Mouse (Mus musculus): ENCODE results near the gene Usp44. TPM values are rescaled to one million over a fixed set of nuclear protein-coding genes. Genes with fewer than 3 reads are reported as not detected.

Usp44 gene
- polyA plus RNA-seq, 1 experiment = 0.17 TPM

DNA sequence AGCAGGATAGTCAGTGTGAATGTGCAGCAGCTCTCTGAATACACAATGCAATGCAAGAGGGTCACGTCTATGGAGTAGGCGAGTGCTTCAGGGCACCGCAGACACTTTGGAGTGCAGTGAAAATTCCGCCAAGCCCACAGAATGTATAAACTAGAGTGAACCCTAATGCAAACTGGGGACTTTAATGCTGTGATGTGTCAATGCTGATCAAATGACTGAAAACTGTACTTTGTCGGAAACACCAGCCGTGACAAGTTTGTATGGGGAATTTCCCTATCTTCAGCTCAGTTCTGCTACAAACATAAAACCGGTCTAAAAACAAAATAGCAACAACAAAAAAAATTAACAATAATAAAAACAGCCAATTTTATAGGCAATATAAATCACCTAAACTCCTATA lies 37.0 kb downstream of the Usp44 start:
- TF ChIP-seq MYOD1 (IDR thresholded peaks at IDR 0.05; ENCODE audit: control insufficient read depth in 1 of 3, insufficient read length in 2 of 3, low read depth in 2 of 3) = no peak
- no peak for TF ChIP-seq POLR2AphosphoS2 (IDR thresholded peaks at IDR 0.05; ENCODE audit: insufficient read length, low read depth)
- TF ChIP-seq POLR2A (IDR thresholded peaks at IDR 0.05; ENCODE audit: insufficient read length, low read depth) = no peak
- TF ChIP-seq REST (IDR thresholded peaks at IDR 0.05; ENCODE audit: insufficient read depth, insufficient read length) = no peak
- TF ChIP-seq MYOG (IDR thresholded peaks at IDR 0.05; ENCODE audit: control insufficient read depth in 1 of 3, insufficient read depth in 1 of 3, insufficient read length in 2 of 3, low read depth in 2 of 3) = no peak
- TF ChIP-seq MAX (IDR thresholded peaks at IDR 0.05; ENCODE audit: low read depth) = no peak
- no peak for TF ChIP-seq E2F4 (IDR thresholded peaks at IDR 0.05; ENCODE audit: insufficient read depth)
- no peak for TF ChIP-seq SRF (IDR thresholded peaks at IDR 0.05; ENCODE audit: control insufficient read depth, insufficient read length, low read depth)
- no peak for TF ChIP-seq TCF3 (IDR thresholded peaks at IDR 0.05; ENCODE audit: insufficient read length, low read depth)
- no peak for TF ChIP-seq USF1 (IDR thresholded peaks at IDR 0.05; ENCODE audit: low read depth)
- no peak for TF ChIP-seq CEBPB (IDR thresholded peaks at IDR 0.05; ENCODE audit: insufficient read depth, poor library complexity, severe bottlenecking)
- no peak for TF ChIP-seq TCF12 (IDR thresholded peaks at IDR 0.05; ENCODE audit: insufficient read depth, poor library complexity, severe bottlenecking)
- H3K36me3 ChIP-seq (ENCODE audit: control insufficient read depth, insufficient read depth) = peaks cover 52% of the 10 kb centered on the region

DNA sequence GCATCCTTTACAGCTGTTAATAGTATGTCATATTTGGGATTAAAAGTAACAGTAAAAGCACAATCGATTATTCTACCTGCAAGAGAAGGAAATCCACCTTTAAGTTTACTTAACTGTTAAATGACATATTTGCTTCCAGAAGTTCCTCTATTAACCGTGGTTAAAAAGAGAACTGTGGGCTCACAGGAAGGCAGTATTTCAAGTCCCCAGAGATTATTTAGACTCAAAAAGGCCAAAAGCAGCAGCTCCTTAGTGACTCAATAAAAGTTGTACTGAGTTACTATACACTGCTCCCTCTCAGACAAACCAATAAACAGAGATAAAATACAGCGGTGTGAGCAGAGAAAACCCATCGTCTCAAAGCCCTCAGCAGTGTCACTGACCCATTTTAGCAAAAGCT lies 37.5 kb downstream of the Usp44 start:
- H3K79me2 ChIP-seq (ENCODE audit: control insufficient read depth, insufficient read depth) = peaks cover 3% of the 10 kb centered on the region
- no peaks in the 10 kb centered on the region for H3K27me3 ChIP-seq (ENCODE audit: control insufficient read depth, insufficient read depth, insufficient read length)
- no peak overlapping the region for H3ac ChIP-seq (ENCODE audit: control insufficient read depth, insufficient read length)
- no peak overlapping the region for H3K4me3 ChIP-seq
- TF ChIP-seq E2F4 (IDR thresholded peaks at IDR 0.05; ENCODE audit: insufficient read depth) (no peak), POLR2A (IDR thresholded peaks at IDR 0.05; ENCODE audit: insufficient read length, low read depth) (no peak), MYOG (IDR thresholded peaks at IDR 0.05; ENCODE audit: control insufficient read depth in 1 of 3, insufficient read depth in 1 of 3, insufficient read length in 2 of 3, low read depth in 2 of 3) (no peak), TCF3 (IDR thresholded peaks at IDR 0.05; ENCODE audit: insufficient read length, low read depth) (no peak), CEBPB (IDR thresholded peaks at IDR 0.05; ENCODE audit: insufficient read depth, poor library complexity, severe bottlenecking) (no peak), MYOD1 (IDR thresholded peaks at IDR 0.05; ENCODE audit: control insufficient read depth in 1 of 3, insufficient read length in 2 of 3, low read depth in 2 of 3) (no peak), TCF12 (IDR thresholded peaks at IDR 0.05; ENCODE audit: insufficient read depth, poor library complexity, severe bottlenecking) (no peak), USF1 (IDR thresholded peaks at IDR 0.05; ENCODE audit: low read depth) (no peak), POLR2AphosphoS2 (IDR thresholded peaks at IDR 0.05; ENCODE audit: insufficient read length, low read depth) (no peak)
- no peak overlapping the region for H3K4me2 ChIP-seq (ENCODE audit: low read depth)
- H3K36me3 ChIP-seq (ENCODE audit: control insufficient read depth, insufficient read depth) = peaks cover 52% of the 10 kb centered on the region

More for the DNA sequence above, 37.0 kb downstream of the Usp44 start:
- Histone ChIP-seq H3K4me2 (ENCODE audit: low read depth) (no peak overlapping the region), H3ac (ENCODE audit: control insufficient read depth, insufficient read length) (no peak overlapping the region), H3K4me3 (no peak overlapping the region), H3K27me3 (ENCODE audit: control insufficient read depth, insufficient read depth, insufficient read length) (no peaks in the 10 kb centered on the region), H3K79me2 (ENCODE audit: control insufficient read depth, insufficient read depth) (peaks cover 3% of the 10 kb centered on the region)

DNA sequence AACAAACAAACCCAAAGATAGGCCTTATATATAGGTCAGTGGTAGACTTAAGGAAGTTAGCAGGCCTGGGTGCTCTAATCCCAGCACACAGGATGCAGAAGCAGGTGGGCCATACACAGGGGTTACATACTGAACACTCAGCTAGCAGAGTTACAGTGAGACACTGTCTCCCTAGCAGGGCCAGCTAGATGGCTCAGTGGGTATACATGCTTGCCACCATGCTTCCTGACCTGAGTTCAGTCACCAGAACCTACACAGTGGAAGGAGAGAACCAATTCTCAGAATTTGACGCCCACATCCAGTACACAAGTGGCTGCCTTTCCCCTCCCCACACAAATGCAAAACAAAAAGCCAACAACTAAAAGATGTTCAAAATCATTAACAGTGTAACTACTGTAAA lies 45.4 kb downstream of the Usp44 start:
- Histone ChIP-seq H3K4me2 (ENCODE audit: low read depth) (no peak overlapping the region), H3K36me3 (ENCODE audit: control insufficient read depth, insufficient read depth) (peaks cover 20% of the 10 kb centered on the region), H3K79me2 (ENCODE audit: control insufficient read depth, insufficient read depth) (peaks cover 47% of the 10 kb centered on the region), H3ac (ENCODE audit: control insufficient read depth, insufficient read length) (no peak overlapping the region), H3K27me3 (ENCODE audit: control insufficient read depth, insufficient read depth, insufficient read length) (no peaks in the 10 kb centered on the region), H3K4me3 (no peak overlapping the region)
- TF ChIP-seq POLR2A (IDR thresholded peaks at IDR 0.05; ENCODE audit: insufficient read length, low read depth) = no peak
- no peak for TF ChIP-seq SRF (IDR thresholded peaks at IDR 0.05; ENCODE audit: control insufficient read depth, insufficient read length, low read depth)
- no peak for TF ChIP-seq TCF12 (IDR thresholded peaks at IDR 0.05; ENCODE audit: insufficient read depth, poor library complexity, severe bottlenecking)
- no peak for TF ChIP-seq E2F4 (IDR thresholded peaks at IDR 0.05; ENCODE audit: insufficient read depth)
- no peak for TF ChIP-seq TCF3 (IDR thresholded peaks at IDR 0.05; ENCODE audit: insufficient read length, low read depth)
- no peak for TF ChIP-seq MYOD1 (IDR thresholded peaks at IDR 0.05; ENCODE audit: control insufficient read depth in 1 of 3, insufficient read length in 2 of 3, low read depth in 2 of 3)
- no peak for TF ChIP-seq POLR2AphosphoS2 (IDR thresholded peaks at IDR 0.05; ENCODE audit: insufficient read length, low read depth)
- no peak for TF ChIP-seq CEBPB (IDR thresholded peaks at IDR 0.05; ENCODE audit: insufficient read depth, poor library complexity, severe bottlenecking)

DNA sequence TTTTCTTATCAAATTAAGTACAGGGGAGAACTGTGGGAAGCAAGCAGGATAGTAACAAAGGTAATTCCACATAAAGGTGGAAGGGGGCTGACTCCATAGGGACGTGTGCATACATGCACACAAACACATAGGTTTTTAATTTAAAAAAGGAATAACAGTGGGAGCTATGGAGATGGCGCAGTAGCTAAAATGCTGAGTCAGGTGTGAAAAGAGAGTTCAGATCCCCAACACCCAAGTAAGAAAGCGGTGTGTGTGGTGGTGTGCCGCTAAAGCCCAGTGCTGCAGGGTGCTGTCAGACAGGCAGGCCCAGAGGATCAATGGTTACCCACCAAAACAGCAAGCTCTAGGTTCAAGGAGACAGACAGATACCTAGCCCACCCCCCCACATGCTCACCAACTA lies 47.4 kb downstream of the Usp44 start:
- peaks cover 67% of the 10 kb centered on the region for H3K79me2 ChIP-seq (ENCODE audit: control insufficient read depth, insufficient read depth)
- peaks cover 14% of the 10 kb centered on the region for H3K36me3 ChIP-seq (ENCODE audit: control insufficient read depth, insufficient read depth)
- TF ChIP-seq TCF3 (IDR thresholded peaks at IDR 0.05; ENCODE audit: insufficient read length, low read depth) = no peak
- TF ChIP-seq CEBPB (IDR thresholded peaks at IDR 0.05; ENCODE audit: insufficient read depth, poor library complexity, severe bottlenecking) = no peak
- TF ChIP-seq POLR2A (IDR thresholded peaks at IDR 0.05; ENCODE audit: insufficient read length, low read depth) = no peak
- TF ChIP-seq POLR2AphosphoS2 (IDR thresholded peaks at IDR 0.05; ENCODE audit: insufficient read length, low read depth) = no peak
- no peak for TF ChIP-seq MYOD1 (IDR thresholded peaks at IDR 0.05; ENCODE audit: control insufficient read depth in 1 of 3, insufficient read length in 2 of 3, low read depth in 2 of 3)
- no peak for TF ChIP-seq MYOG (IDR thresholded peaks at IDR 0.05; ENCODE audit: control insufficient read depth in 1 of 3, insufficient read depth in 1 of 3, insufficient read length in 2 of 3, low read depth in 2 of 3)
- TF ChIP-seq SRF (IDR thresholded peaks at IDR 0.05; ENCODE audit: control insufficient read depth, insufficient read length, low read depth) = no peak
- no peak for TF ChIP-seq TCF12 (IDR thresholded peaks at IDR 0.05; ENCODE audit: insufficient read depth, poor library complexity, severe bottlenecking)
- no peak for TF ChIP-seq E2F4 (IDR thresholded peaks at IDR 0.05; ENCODE audit: insufficient read depth)
- no peak for TF ChIP-seq REST (IDR thresholded peaks at IDR 0.05; ENCODE audit: insufficient read depth, insufficient read length)
- no peak for TF ChIP-seq MAX (IDR thresholded peaks at IDR 0.05; ENCODE audit: low read depth)
- TF ChIP-seq USF1 (IDR thresholded peaks at IDR 0.05; ENCODE audit: low read depth) = no peak
- no peak overlapping the region for H3ac ChIP-seq (ENCODE audit: control insufficient read depth, insufficient read length)
- no peak overlapping the region for H3K4me3 ChIP-seq
- no peaks in the 10 kb centered on the region for H3K27me3 ChIP-seq (ENCODE audit: control insufficient read depth, insufficient read depth, insufficient read length)
- no peak overlapping the region for H3K4me2 ChIP-seq (ENCODE audit: low read depth)

DNA sequence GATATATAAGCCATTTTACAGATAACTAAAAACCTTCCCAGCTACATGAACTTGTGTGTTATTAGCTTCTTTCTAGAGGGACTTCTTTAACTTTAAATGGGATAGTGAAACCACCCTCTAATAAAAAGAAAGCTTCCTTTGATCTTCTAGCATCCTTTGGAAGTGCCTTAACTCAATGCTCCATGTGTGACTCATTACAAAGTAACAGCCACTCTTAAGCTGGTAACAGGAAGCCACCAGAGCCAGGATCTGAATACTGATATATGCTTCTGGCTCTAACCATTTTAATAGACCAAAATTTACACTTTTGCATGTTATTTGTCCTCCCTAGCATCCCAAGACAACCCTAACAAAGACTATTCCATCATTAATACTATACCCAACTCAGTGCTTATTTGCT lies 50.6 kb downstream of the Usp44 start:
- no peak overlapping the region for H3K4me3 ChIP-seq
- peaks cover 26% of the 10 kb centered on the region for H3K36me3 ChIP-seq (ENCODE audit: control insufficient read depth, insufficient read depth)
- no peaks in the 10 kb centered on the region for H3K27me3 ChIP-seq (ENCODE audit: control insufficient read depth, insufficient read depth, insufficient read length)
- H3K4me2 ChIP-seq (ENCODE audit: low read depth) = no peak overlapping the region
- no peak overlapping the region for H3ac ChIP-seq (ENCODE audit: control insufficient read depth, insufficient read length)
- no peak for TF ChIP-seq SRF (IDR thresholded peaks at IDR 0.05; ENCODE audit: control insufficient read depth, insufficient read length, low read depth)
- no peak for TF ChIP-seq E2F4 (IDR thresholded peaks at IDR 0.05; ENCODE audit: insufficient read depth)
- TF ChIP-seq MYOG (IDR thresholded peaks at IDR 0.05; ENCODE audit: control insufficient read depth in 1 of 3, insufficient read depth in 1 of 3, insufficient read length in 2 of 3, low read depth in 2 of 3) = no peak
- no peak for TF ChIP-seq MAX (IDR thresholded peaks at IDR 0.05; ENCODE audit: low read depth)
- TF ChIP-seq USF1 (IDR thresholded peaks at IDR 0.05; ENCODE audit: low read depth) = no peak
- no peak for TF ChIP-seq CEBPB (IDR thresholded peaks at IDR 0.05; ENCODE audit: insufficient read depth, poor library complexity, severe bottlenecking)
- TF ChIP-seq POLR2AphosphoS2 (IDR thresholded peaks at IDR 0.05; ENCODE audit: insufficient read length, low read depth) = no peak
- TF ChIP-seq MYOD1 (IDR thresholded peaks at IDR 0.05; ENCODE audit: control insufficient read depth in 1 of 3, insufficient read length in 2 of 3, low read depth in 2 of 3) = no peak
- TF ChIP-seq TCF12 (IDR thresholded peaks at IDR 0.05; ENCODE audit: insufficient read depth, poor library complexity, severe bottlenecking) = no peak
- no peak for TF ChIP-seq POLR2A (IDR thresholded peaks at IDR 0.05; ENCODE audit: insufficient read length, low read depth)
- no peak for TF ChIP-seq TCF3 (IDR thresholded peaks at IDR 0.05; ENCODE audit: insufficient read length, low read depth)
- no peak for TF ChIP-seq REST (IDR thresholded peaks at IDR 0.05; ENCODE audit: insufficient read depth, insufficient read length)
- H3K79me2 ChIP-seq (ENCODE audit: control insufficient read depth, insufficient read depth) = peaks cover 83% of the 10 kb centered on the region
